Mouse (Mus musculus) fat pad, adult 2 months (tissue): ENCODE measurements around the gene Chaf1b.

Experiments
- DNase-seq: peaks from one replicate; pipeline ENCODE4 v3.0.0-alpha.2; 2011; ENCODE audit warnings: low read depth, low spot score; ENCODE audit errors: extremely low read depth

The Chaf1b gene

DNA sequence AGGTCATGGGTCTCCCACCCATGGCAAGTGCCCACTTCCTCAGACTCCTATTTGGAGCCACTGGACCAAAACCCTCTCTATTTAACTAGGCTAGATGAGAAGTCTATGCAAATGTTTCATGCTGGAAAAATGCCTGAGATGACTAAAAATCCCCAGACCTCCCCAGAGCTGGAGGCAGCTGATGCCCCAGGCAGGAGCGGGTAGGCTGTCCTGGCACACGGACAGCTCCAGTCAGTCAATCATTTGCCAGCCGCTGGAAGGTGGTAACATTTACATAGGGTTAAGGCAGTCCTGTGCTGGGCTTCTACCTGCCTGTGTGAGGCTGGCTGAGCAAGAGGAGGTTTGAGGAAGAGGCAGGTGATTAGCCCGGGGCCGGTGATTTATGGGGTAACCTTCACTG is 28.5 kb downstream of the Chaf1b start:
- no peak for DNase-seq

DNA sequence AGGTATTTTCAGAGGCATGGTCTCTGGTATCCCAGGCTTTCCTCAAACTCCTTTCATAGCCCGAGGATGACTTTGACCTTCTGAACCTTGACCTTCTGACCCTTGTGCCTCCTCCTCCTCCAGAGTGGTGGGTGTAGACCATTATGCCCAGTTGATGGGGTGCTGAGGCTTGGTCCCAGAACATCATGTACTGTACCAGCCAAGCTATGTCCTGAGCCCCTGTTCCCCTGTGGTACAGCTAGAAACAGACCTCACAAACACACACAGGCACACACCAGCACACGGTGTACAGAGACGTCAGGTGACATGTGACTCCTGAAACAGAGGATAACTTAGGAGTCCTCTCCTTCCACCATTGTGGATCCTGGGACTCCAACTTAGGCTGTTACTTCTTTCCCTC is 29.1 kb downstream of the Chaf1b start:
- DNase-seq: no peak

- DNase-seq: peak; percentile 78
Measured at GRCm38 (mm10) chr16:93913881-93914576, 30.3 kb downstream of the Chaf1b start.

GRCm38 (mm10) chr16:93915338-93915849 is 31.7 kb downstream of the Chaf1b start:
- no peak for DNase-seq

GRCm38 (mm10) chr16:93917712-93918678 is 34.3 kb downstream of the Chaf1b start:
- DNase-seq: peak; percentile 42

DNA sequence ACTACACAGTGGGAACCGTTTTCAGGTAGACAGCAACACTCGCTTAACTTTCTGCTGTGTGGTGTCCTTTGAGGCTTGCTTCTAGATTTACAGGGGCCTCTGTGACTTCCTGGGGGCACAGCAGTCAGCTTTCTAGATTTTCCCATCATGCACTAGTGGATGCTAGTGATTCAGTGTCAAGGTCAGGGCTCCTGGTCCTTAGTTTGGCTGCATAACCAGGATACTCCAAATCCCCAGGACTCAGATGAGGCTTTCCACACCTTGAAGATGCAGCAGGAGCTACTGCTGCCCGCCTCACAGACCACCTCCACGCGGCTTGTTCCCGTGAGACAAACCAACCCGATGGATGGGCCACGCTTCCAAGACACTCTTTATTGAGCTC is 35.0 kb downstream of the Chaf1b start:
- DNase-seq: no peak

DNA sequence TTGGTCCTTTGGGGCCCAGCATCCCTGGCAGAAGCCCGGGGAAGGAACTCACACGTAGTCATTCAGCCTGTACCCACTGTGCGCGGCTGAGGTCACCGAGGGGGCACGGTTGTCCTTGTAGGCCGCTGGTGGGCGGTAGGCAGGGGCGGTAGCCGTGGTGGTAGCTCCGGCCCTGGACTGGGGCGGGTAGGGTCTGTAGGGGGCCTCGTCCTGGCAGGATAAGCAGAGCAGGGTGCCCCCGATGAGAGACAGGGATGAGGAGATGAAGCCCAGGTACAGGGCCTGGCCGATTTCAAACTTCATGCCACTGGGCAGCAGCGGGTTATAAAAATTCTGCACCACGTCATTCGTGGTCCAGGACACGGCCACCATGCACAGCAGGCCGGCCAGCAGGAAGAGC is 35.5 kb downstream of the Chaf1b start:
- no peak for DNase-seq

DNA sequence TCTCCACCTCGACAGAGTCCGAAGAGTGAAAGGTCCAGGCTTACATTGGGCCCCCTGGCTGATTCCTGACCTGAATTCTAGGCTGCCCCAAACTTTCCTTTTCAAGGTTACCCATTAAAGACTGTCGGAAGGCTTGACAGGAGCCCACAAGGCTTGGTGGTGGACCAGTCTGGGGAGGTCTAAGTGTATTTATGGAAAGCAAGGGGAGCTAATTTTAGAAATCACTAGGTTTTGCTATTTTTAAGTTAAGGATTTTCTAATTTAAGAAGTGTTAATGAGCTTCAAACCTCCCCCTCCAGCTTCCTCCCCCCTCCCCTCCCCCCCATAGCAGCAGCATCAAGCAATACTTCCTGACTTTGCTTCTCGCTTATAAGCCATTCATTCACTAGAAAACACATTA is 37.0 kb downstream of the Chaf1b start:
- no peak for DNase-seq

GRCm38 (mm10) chr16:93922835-93923389 is 39.2 kb downstream of the Chaf1b start:
- DNase-seq: no peak

DNA sequence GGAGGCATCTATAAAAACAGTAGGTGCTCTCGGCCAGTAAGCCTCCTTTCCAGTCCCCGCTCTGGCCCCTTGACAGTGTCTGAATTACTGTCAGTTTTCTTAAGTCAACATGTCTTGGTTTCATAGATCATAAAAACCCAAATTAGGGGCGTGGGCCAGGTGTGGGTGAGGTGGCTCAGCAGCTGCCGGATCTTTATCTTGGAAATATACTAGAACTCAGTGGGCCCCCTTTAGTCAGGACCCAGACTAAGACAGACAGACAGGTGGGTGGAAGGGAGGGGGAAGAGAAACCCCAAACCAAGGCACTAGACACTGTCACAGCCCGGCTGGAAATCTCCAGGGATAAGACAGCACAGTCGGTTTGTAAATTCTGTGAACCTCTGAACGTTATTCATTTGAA is 40.1 kb downstream of the Chaf1b start:
- no peak for DNase-seq

DNA sequence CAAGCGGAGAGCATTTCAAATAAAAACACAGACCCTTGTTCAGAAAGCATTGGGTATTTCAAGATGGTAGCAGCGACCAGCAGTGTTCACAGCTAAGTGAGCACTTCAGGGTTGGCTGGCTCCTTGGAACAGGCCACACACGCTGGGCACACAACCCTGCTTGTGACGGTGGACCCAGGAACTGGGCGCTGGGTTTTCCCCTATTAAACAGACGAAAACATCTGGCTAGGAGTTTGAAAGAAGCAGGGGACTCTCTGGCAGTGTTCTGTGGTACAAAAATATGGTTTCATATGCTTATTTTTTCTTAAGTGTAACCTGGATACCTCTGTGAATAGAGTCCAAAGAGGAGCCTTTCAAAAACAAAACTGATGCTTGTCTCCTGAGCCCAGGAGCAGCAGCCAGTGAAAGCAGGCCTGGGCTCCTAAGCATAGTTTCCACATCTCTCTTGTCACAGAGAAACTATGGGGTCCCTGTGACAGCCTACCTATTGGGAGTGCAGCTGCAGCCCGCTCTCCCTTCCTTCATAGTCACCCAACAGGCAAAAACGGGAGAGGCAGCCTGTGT is 42.1 kb downstream of the Chaf1b start:
- no peak for DNase-seq

- no peak for DNase-seq
Measured at GRCm38 (mm10) chr16:93929370-93930032, 45.8 kb downstream of the Chaf1b start.

DNA sequence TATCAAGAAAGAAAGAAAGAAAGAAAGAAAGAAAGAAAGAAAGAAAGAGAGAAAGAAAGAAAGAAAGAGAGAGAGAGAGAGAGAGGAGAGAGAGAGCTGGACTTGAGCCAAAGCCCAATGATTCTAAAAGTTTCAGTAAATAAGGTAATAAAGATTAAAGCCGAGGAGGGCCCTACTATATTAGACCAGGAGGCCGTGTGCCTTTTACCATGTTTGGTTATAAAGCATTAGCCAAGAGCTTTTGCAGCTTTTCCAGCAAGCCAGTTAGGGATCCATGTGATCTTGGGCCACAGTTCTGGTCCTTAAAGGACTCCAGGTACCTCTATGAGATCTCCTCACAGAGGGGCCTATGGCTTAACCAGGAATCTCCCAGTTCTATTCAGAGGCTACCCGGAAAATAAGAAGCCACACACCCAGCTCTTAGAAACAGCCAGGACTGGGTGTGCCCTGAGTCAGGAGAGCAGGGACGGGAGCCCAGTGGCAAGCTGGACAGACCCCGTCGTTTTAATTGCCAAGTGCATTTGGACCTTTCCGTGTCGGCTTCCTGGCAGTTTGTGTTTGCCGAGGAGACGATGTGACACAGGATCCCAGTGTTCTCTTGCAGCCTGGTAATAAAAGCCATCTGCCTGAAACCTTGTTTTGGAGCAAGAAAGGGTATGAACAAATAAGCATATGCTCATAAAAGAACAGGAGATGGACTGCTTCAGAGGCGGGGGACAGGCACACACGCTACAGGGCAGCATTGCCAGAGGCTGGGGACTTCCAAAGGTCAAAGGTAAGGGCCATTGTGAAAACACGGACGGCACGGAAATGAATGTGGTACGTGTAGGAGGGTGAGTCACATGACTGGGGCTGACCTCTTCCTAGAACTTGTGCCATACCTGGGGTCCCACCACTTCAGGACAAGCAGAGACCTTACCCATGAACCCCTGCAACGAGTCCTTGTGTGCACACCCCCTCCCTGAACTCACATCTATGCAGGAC is 48.8 kb downstream of the Chaf1b start:
- no peak for DNase-seq

- no peak for DNase-seq
Measured at GRCm38 (mm10) chr16:93934588-93934987, 50.9 kb downstream of the Chaf1b start.

DNA sequence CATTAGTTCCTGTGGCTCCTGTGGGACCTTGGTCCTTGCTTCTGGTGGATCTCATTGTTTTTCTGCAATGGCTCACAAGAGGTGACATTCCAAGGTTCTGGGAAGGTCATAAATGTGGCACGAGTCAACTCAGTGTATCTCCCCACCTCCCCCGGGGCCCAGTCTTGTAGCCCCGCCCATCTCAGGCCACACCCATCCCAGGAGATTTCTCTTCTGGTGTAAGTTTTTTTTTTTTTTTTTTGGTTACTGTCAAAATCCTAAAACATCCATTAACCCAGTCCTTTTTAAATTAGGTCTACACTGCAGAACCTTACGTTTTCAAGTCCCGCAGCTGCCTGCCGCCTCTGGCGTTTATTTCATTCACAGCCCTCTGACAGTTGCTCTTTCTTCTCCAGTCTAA is 51.3 kb downstream of the Chaf1b start:
- no peak for DNase-seq

GRCm38 (mm10) chr16:93938400-93938846 is 54.7 kb downstream of the Chaf1b start:
- DNase-seq: no peak

- DNase-seq: no peak
Measured at GRCm38 (mm10) chr16:93939961-93940360, 56.3 kb downstream of the Chaf1b start.

GRCm38 (mm10) chr16:93941781-93942567 is 58.3 kb downstream of the Chaf1b start:
- DNase-seq: no peak
